Mouse (Mus musculus): Measurements from ENCODE around the gene Pvrig. TPM values are rescaled to one million over a fixed set of nuclear protein-coding genes. Genes with fewer than 3 reads are reported as not detected.

Gene Pvrig
- polyA plus RNA-seq (2017; shearing (Covaris generic)): 10 to 100 TPM in 1 of 2 experiments, 1 to 10 TPM in 1; 2.5 to 37.9 TPM

DNA sequence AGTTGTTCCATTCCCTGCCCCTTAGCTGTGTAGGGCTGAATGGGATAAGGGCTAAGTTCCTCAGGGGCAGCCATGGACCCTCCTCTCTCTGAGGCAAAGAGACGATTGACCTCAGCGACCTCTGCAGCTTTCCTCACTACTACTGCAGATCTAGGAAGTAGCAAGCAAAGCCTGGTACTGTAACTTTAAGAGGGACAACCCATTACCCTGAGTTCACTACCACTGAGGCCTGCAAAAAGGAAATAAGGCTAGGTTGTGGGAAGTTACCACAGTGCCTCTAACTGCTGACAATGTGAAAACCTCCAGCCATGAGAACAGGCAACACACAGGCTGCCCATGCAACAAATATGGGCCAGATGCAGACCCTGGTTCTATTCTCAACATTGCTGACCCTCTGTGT, at the start of gene Pvrig:
Gene Pvrig, plus strand, starts transcription at position 301 of the 400 bp plus-strand sequence.

Other genes with a start within 250 kb of the Pvrig start
- 10 to 100 TPM; 25.9 to 26.6 TPM for gene Zscan21, start 225.1 kb upstream of the Pvrig start, polyA plus RNA-seq (2017; shearing (Covaris generic))
- gene Zfp113, start 186.2 kb upstream of the Pvrig start, polyA plus RNA-seq (2017; shearing (Covaris generic)): 10 to 100 TPM; 13.8 to 18.1 TPM
- 100 to 1,000 TPM; 201 to 238 TPM for gene Cops6, start 180.9 kb upstream of the Pvrig start, polyA plus RNA-seq (2017; shearing (Covaris generic))
- gene Ap4m1, start 170.0 kb upstream of the Pvrig start, polyA plus RNA-seq (2017; shearing (Covaris generic)): 10 to 100 TPM in 1 of 2 experiments, 1 to 10 TPM in 1; 4.1 to 11.6 TPM
- 10 to 100 TPM; 79.6 to 79.8 TPM for gene Mcm7, start 169.5 kb upstream of the Pvrig start, polyA plus RNA-seq (2017; shearing (Covaris generic))
- gene Taf6, start 154.5 kb upstream of the Pvrig start, polyA plus RNA-seq (2017; shearing (Covaris generic)): 10 to 100 TPM; 34.4 to 42.4 TPM
- gene Cnpy4, start 154.5 kb upstream of the Pvrig start, polyA plus RNA-seq (2017; shearing (Covaris generic)): 10 to 100 TPM; 13.7 to 14.6 TPM
- 1 to 10 TPM; 1.1 to 2.5 TPM for gene Mblac1, start 147.6 kb upstream of the Pvrig start, polyA plus RNA-seq (2017; shearing (Covaris generic))
- gene Nxpe5, start 116.1 kb upstream of the Pvrig start, polyA plus RNA-seq (2017; shearing (Covaris generic)): under 1 TPM; 0.06 to 0.86 TPM
- 100 to 1,000 TPM in 1 of 2 experiments, 10 to 100 TPM in 1; 81.7 to 117 TPM for gene Lamtor4, start 86.5 kb upstream of the Pvrig start, polyA plus RNA-seq (2017; shearing (Covaris generic))
- 10 to 100 TPM; 20.7 to 48.2 TPM for gene BC037034, start 77.9 kb upstream of the Pvrig start, polyA plus RNA-seq (2017; shearing (Covaris generic))
- gene Gal3st4, start 69.1 kb upstream of the Pvrig start, polyA plus RNA-seq (2017; shearing (Covaris generic)): under 1 TPM; 0.28 to 0.37 TPM
- under 1 TPM in 1 of 2 experiments, not detected in 1; 0.28 TPM for gene Gm43720, start 62.0 kb upstream of the Pvrig start, polyA plus RNA-seq (2017; shearing (Covaris generic))
- 1 to 10 TPM in 1 of 2 experiments, under 1 TPM in 1; 0.82 to 1.3 TPM for gene Gpc2, start 62.0 kb upstream of the Pvrig start, polyA plus RNA-seq (2017; shearing (Covaris generic))
- 1 to 10 TPM in 1 of 2 experiments, under 1 TPM in 1; 0.85 to 3.1 TPM for gene Stag3, start 61.7 kb upstream of the Pvrig start, polyA plus RNA-seq (2017; shearing (Covaris generic))
- gene Zfp157, start 99.5 kb downstream of the Pvrig start, polyA plus RNA-seq (2017; shearing (Covaris generic)): 10 to 100 TPM; 13.4 to 24.2 TPM
- gene 1700123K08Rik, start 222.8 kb downstream of the Pvrig start, polyA plus RNA-seq (2017; shearing (Covaris generic)): not detected